ENCODE assay signal across 8 mouse cellular contexts in the genomic region with DNA sequence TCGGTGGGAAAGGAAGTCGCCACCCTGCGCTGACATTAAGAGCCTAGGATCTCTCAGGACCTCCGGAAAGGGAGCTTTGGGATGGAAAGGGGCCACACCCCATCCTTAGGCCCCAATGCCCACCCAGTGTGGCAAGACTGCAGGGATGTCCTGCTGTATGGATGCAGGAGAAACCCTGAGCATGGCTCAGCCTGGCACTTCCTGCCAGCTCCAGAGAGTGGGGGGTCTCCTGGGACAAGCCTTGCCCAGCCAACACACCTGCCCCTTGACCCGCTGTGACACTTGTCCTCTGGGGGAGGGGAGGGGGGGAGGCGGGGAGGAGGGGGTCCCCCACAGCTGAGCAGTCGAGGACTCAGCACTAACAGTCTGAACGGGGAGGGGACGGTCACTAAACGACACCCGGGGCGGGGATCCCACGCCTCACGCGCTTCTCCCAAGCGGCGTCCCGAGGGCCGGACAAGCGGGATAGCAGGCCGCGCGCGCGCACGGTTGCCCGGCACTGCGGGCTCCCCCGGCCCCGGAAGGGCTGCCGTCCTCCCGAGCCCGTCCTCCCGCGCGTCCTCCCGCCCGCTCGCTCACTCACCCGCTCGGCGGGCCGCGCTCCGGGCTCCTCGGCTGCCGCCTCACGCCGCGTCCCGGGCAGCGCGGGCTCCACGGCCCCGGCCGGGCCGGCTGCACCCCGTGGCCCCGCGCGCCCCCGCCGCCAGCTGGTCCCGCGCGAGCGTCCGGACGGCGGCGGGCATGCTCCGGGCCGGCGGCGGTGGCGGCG. TPM values are rescaled to one million over a fixed set of nuclear protein-coding genes. Genes with fewer than 3 reads are reported as not detected.
DNase-seq lines count a peak whose midpoint lies in the region; ATAC-seq and TF ChIP-seq lines count a peak whose summit lies in the region.

No protein-coding gene starts in this region.

- WGBS in hindbrain, embryonic 16.5 days = 4% methylated on average over 7 of the region's 77 CpGs
- WGBS in liver, embryonic 11.5 days = under 1% methylated on average over 70 of the region's 77 CpGs

- H3K4me3 ChIP-seq in gastrocnemius, adult 2 months = peak overlapping the region; percentile 84
- peak overlapping the region; percentile 81 for H3K4me3 ChIP-seq in hindbrain, embryonic 16.5 days (ENCODE audit: low read length)
- H3K4me3 ChIP-seq in liver, embryonic 11.5 days (ENCODE audit: low read depth, low read length) = peak overlapping the region; percentile 86

- peak overlapping the region; percentile 92 for H3K27ac ChIP-seq in gastrocnemius, adult 2 months
- peak overlapping the region; percentile 78 for H3K27ac ChIP-seq in hindbrain, embryonic 16.5 days (ENCODE audit: low read depth, low read length)
- H3K27ac ChIP-seq in liver, embryonic 11.5 days (ENCODE audit: low read depth, low read length) = peak overlapping the region; percentile 84

- H3K27me3 ChIP-seq in hindbrain, embryonic 16.5 days (replicated peaks; ENCODE audit: control insufficient read depth, insufficient read depth, low read length) = no peaks in the 10 kb centered on the region
- H3K27me3 ChIP-seq in liver, embryonic 11.5 days (replicated peaks; ENCODE audit: control insufficient read depth, insufficient read depth, low read length) = no peaks in the 10 kb centered on the region

- H3K9me3 ChIP-seq in hindbrain, embryonic 16.5 days (ENCODE audit: control insufficient read depth, low read length) = no peaks in the 10 kb centered on the region
- no peaks in the 10 kb centered on the region for H3K9me3 ChIP-seq in liver, embryonic 11.5 days (ENCODE audit: control insufficient read depth, low read length)

- H3K4me1 ChIP-seq in hindbrain, embryonic 16.5 days (ENCODE audit: control insufficient read depth, insufficient read depth, low read depth, low read length) = peaks cover 23% of the 10 kb centered on the region
- H3K4me1 ChIP-seq in liver, embryonic 11.5 days (replicated peaks; ENCODE audit: control insufficient read depth, insufficient read depth, low read length) = peaks cover 20% of the 10 kb centered on the region

- peak; percentile 37 for DNase-seq in ovary, postnatal 10 days (ENCODE audit: low spot score)
- no peak for DNase-seq in ovary, adult 18-20 months (ENCODE audit: low spot score)
- peak; percentile 62 for DNase-seq in cerebellum, adult 8-10 months
- peak; percentile 82 for DNase-seq in gastrocnemius, adult 2 months
- DNase-seq in liver, embryonic 11.5 days (ENCODE audit: low spot score) = peak; percentile 57
- peak; percentile 66 for DNase-seq in neural tube, embryonic 10.5 days (ENCODE audit: extremely low spot score, low spot score)
- peak; percentile 78 for DNase-seq in thymus, postnatal 14 days

- ATAC-seq in hindbrain, embryonic 16.5 days = peak; percentile 72
- peak; percentile 37; the same call in 1 of the 2 replicates for ATAC-seq in liver, embryonic 11.5 days (replicated peaks; ENCODE audit: low FRiP score)

- peak overlapping the region; percentile 88 for H3K9ac ChIP-seq in hindbrain, embryonic 16.5 days (ENCODE audit: low read depth, low read length)
- peak overlapping the region; percentile 90 for H3K9ac ChIP-seq in liver, embryonic 11.5 days (ENCODE audit: low read depth, low read length)

- 0 out of 2 replicates have a peak, but pooled peaks cover 3% of the 10 kb centered on the region for H3K36me3 ChIP-seq in hindbrain, embryonic 16.5 days (ENCODE audit: control insufficient read depth, insufficient read depth, low read length)
- H3K36me3 ChIP-seq in liver, embryonic 11.5 days (ENCODE audit: control insufficient read depth, insufficient read depth, low read length) = peaks cover 7% of the 10 kb centered on the region

- TF ChIP-seq CTCF in gastrocnemius, adult 2 months (IDR thresholded peaks at IDR 0.05) = no peak; the same call in 1 of the 2 replicates

- intact Hi-C loops in gastrocnemius, adult 2 months (cut with DNase I) = loop anchor here (2.0 to 5.0 kb wide), 2 partner anchors 42 to 84 kb away; no protein-coding TSS in a partner anchor

- peak overlapping the region; percentile 89 for H3K4me2 ChIP-seq in hindbrain, embryonic 16.5 days (ENCODE audit: low read length)
- peak overlapping the region; percentile 95 for H3K4me2 ChIP-seq in liver, embryonic 11.5 days

RNA-seq across cellular contexts. Expression of a gene that starts 0.5 kb away (rescaled TPM):
- 10 to 100 TPM; 18.1 to 28.4 TPM for total RNA-seq in gastrocnemius, adult 2 months (2021)
- polyA plus RNA-seq in hindbrain, embryonic 16.5 days (2015; fragmentation: Nextera tagmentation; extraction: Ambion mirVana) = 8.4 and 9.8 TPM in 2 replicates
- polyA plus RNA-seq in liver, embryonic 11.5 days (2014; fragmentation: Nextera tagmentation; extraction: Ambion mirVana) = 5.1 and 5.9 TPM in 2 replicates
